Mouse (Mus musculus): Measurements from ENCODE around the gene Gm20388.

DNA sequence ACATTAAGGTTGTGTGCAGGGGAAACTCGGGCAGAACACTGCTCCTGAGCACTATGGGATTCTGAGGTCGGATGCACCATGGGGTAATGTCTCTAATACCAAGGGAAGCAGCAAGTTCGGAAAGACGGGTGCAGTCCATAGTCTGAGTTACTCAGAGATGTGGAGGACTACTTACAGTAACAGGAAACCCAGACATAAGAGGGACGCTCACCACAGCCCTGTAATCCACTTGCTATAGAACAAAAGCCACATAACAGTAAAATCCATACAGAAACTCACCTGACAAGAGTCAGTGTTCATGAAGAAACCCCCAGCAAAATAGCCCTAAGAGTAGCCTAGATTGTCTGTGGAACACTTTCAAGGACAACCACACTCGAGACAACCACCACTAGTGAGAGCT lies 3013.4 kb downstream of the Gm20388 start:
- TF ChIP-seq POLR2A (IDR thresholded peaks at IDR 0.05; ENCODE audit: extremely low read depth, insufficient read depth, low read length) (no peak), CTCF (IDR thresholded peaks at IDR 0.05; ENCODE audit: extremely low read depth, insufficient read depth, low read length) (no peak)

All from cortical plate, adult 2 months (tissue).